Mouse (Mus musculus): Measurements from ENCODE around the gene Akr1c19. TPM values are rescaled to one million over a fixed set of nuclear protein-coding genes. Genes with fewer than 3 reads are reported as not detected.
"Not testable (repeated sequence)": the region's sequence is repeated elsewhere in the genome, so short reads cannot be mapped to it uniquely, and the experiment has no call there.

Gene Akr1c19
- 0.27 and 0.39 TPM in 2 replicates for polyA plus RNA-seq (2014; fragmentation: Nextera tagmentation; extraction: Ambion mirVana)

DNA sequence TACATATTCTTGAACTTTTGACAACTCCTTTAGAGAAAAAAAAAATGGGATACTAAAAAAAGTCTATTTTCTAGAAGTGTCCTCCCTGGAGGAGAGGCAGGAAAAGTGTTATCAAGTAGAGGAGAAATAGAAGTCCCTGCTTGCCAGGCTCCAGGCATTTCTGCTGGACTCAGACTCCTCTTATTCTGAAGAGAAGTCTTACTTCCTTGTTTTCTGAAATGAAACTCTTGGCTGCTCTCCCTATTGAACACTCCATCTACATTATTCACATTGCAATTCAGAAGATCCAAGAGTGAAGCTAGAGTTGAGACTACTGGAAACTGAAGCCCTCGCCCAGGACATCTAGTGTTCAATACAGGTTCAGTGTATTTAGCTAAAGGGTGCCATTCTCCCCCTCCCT lies at the start of gene Akr1c19:
Gene Akr1c19, plus strand, starts transcription at position 260 of the 400 bp plus-strand sequence.
- Histone ChIP-seq H3K4me2 (ENCODE audit: low read depth, low read length, severe bottlenecking) (no peak within 1 kb of the TSS), H3K4me1 (replicated peaks; ENCODE audit: control insufficient read depth, insufficient read depth, low read length) (no peaks in the 10 kb centered on the region), H3K9me3 (ENCODE audit: control insufficient read depth, low read length) (no peaks in the 10 kb centered on the region), H3K27ac (ENCODE audit: low read depth, low read length) (no peak within 1 kb of the TSS), H3K36me3 (ENCODE audit: control insufficient read depth, insufficient read depth, low read length) (no peaks in the 10 kb centered on the region), H3K27me3 (ENCODE audit: control insufficient read depth, insufficient read depth, low read length) (no peaks in the 10 kb centered on the region), H3K4me3 (ENCODE audit: low read depth, low read length) (no peak within 1 kb of the TSS), H3K9ac (ENCODE audit: low read length) (no peak within 1 kb of the TSS)
- DNase-seq (ENCODE audit: low spot score) (no peak), ATAC-seq (replicated peaks; ENCODE audit: low FRiP score) (no peak)
- WGBS = 63% methylated on average over 1 of the region's 1 CpGs

DNA sequence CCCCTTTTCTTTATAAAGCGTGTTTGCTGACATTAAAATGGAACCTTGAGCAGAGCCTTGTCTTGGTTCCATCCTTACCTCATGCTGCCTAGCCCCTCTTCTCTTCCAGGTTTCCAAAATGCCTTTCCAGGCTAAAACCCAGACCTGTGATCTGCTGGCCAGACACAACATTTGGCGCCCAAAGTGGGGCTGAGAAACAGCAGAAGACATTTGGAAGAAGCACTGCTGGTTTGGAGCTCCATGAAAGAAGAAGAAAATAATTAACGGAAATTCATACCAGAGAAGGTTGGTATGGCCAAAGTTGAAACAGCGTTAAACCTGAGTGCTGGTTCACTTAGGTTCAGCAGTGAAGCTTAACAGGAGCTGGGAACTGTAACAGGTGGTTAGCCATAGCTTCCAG lies 47.2 kb upstream of the Akr1c19 start:
- H3K9me3 ChIP-seq (ENCODE audit: control insufficient read depth, low read length); H3K4me1 ChIP-seq (replicated peaks; ENCODE audit: control insufficient read depth, insufficient read depth, low read length); H3K27ac ChIP-seq (ENCODE audit: low read depth, low read length); H3K27me3 ChIP-seq (ENCODE audit: control insufficient read depth, insufficient read depth, low read length); DNase-seq (ENCODE audit: low spot score); ATAC-seq (replicated peaks; ENCODE audit: low FRiP score); H3K9ac ChIP-seq (ENCODE audit: low read length); H3K4me3 ChIP-seq (ENCODE audit: low read depth, low read length); H3K36me3 ChIP-seq (ENCODE audit: control insufficient read depth, insufficient read depth, low read length); H3K4me2 ChIP-seq (ENCODE audit: low read depth, low read length, severe bottlenecking): not testable (repeated sequence)
- WGBS = 90% methylated on average over 4 of the region's 4 CpGs

DNA sequence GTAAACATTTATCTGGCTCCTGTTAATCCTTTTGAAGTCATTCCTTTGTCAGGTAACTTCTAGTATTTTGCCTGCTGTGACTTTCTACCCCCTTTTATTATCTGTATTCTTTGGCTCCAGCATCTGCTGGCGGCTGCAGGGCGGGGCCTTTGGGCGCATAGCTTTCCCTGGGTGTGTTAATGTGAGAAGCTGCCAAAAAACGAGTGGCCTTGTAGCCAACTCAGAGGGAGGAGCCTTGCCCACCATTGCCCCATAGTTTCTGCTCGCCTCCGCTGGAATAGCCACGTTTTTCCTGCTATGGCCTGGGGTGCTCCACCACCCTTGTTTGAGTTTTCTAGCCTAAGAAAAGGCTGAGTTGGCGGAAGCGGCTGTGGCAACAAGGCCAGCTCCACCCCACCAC lies 45.4 kb upstream of the Akr1c19 start:
- no peak overlapping the region for H3K27ac ChIP-seq (ENCODE audit: low read depth, low read length)
- 66% methylated on average over 9 of the region's 9 CpGs for WGBS
- H3K4me2 ChIP-seq (ENCODE audit: low read depth, low read length, severe bottlenecking) = no peak overlapping the region
- no peak overlapping the region for H3K4me3 ChIP-seq (ENCODE audit: low read depth, low read length)
- H3K9ac ChIP-seq (ENCODE audit: low read length) = no peak overlapping the region
- H3K27me3 ChIP-seq (ENCODE audit: control insufficient read depth, insufficient read depth, low read length) = no peaks in the 10 kb centered on the region
- DNase-seq (ENCODE audit: low spot score) (no peak), ATAC-seq (replicated peaks; ENCODE audit: low FRiP score) (no peak)
- no peaks in the 10 kb centered on the region for H3K9me3 ChIP-seq (ENCODE audit: control insufficient read depth, low read length)
- no peaks in the 10 kb centered on the region for H3K36me3 ChIP-seq (ENCODE audit: control insufficient read depth, insufficient read depth, low read length)
- no peaks in the 10 kb centered on the region for H3K4me1 ChIP-seq (replicated peaks; ENCODE audit: control insufficient read depth, insufficient read depth, low read length)

DNA sequence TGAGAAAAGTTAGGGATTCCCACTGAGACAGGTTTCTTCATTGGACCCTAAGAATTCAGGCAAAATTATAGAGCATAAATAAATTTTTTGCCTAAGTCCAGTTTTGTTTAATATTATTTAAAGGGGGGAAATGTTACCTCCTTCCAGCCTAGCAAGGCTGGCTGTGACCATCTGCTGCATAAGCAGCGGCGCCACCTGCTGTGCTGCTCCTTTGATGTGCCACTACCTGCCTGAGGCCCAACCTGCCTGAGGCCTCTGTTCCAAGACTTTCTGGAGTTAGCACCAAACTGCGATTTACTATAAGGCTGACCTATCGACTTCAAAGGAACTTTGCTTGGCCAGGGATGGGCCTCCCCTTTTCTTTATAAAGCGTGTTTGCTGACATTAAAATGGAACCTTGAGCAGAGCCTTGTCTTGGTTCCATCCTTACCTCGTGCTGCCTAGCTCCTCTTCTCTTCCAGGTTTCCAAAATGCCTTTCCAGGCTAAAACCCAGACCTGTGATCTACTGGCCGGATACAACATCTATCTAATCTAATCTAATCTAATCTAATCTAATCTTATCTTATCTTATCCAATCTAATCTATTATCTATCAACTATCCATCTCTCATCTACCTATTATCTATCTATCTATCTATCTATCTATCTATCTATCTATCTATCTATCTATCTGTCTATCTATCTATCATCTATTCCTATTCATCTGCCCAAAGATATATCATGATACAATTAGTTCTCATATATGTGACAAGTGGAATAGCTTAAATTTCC lies 41.7 kb upstream of the Akr1c19 start:
- not testable (repeated sequence) for H3K9me3 ChIP-seq (ENCODE audit: control insufficient read depth, low read length); H3K4me2 ChIP-seq (ENCODE audit: low read depth, low read length, severe bottlenecking); H3K9ac ChIP-seq (ENCODE audit: low read length); H3K27me3 ChIP-seq (ENCODE audit: control insufficient read depth, insufficient read depth, low read length); H3K4me3 ChIP-seq (ENCODE audit: low read depth, low read length); DNase-seq (ENCODE audit: low spot score); H3K36me3 ChIP-seq (ENCODE audit: control insufficient read depth, insufficient read depth, low read length); H3K4me1 ChIP-seq (replicated peaks; ENCODE audit: control insufficient read depth, insufficient read depth, low read length); ATAC-seq (replicated peaks; ENCODE audit: low FRiP score); H3K27ac ChIP-seq (ENCODE audit: low read depth, low read length)
- 87% methylated on average over 7 of the region's 7 CpGs for WGBS

GRCm38 (mm10) chr13:4188174-4188573 lies 40.3 kb upstream of the Akr1c19 start:
- Histone ChIP-seq H3K4me3 (ENCODE audit: low read depth, low read length) (no peak overlapping the region), H3K4me2 (ENCODE audit: low read depth, low read length, severe bottlenecking) (no peak overlapping the region), H3K9me3 (ENCODE audit: control insufficient read depth, low read length) (no peaks in the 10 kb centered on the region), H3K27ac (ENCODE audit: low read depth, low read length) (no peak overlapping the region), H3K36me3 (ENCODE audit: control insufficient read depth, insufficient read depth, low read length) (no peaks in the 10 kb centered on the region), H3K9ac (ENCODE audit: low read length) (no peak overlapping the region), H3K27me3 (ENCODE audit: control insufficient read depth, insufficient read depth, low read length) (no peaks in the 10 kb centered on the region), H3K4me1 (replicated peaks; ENCODE audit: control insufficient read depth, insufficient read depth, low read length) (no peaks in the 10 kb centered on the region)
- DNase-seq (ENCODE audit: low spot score) (no peak), ATAC-seq (replicated peaks; ENCODE audit: low FRiP score) (no peak)
- WGBS = 80% methylated on average over 2 of the region's 2 CpGs

- Histone ChIP-seq H3K4me1 (replicated peaks; ENCODE audit: control insufficient read depth, insufficient read depth, low read length) (no peaks in the 10 kb centered on the region), H3K4me2 (ENCODE audit: low read depth, low read length, severe bottlenecking) (no peak within 1 kb of the TSS), H3K36me3 (ENCODE audit: control insufficient read depth, insufficient read depth, low read length) (no peaks in the 10 kb centered on the region), H3K9ac (ENCODE audit: low read length) (no peak within 1 kb of the TSS), H3K27me3 (ENCODE audit: control insufficient read depth, insufficient read depth, low read length) (no peaks in the 10 kb centered on the region), H3K27ac (ENCODE audit: low read depth, low read length) (no peak within 1 kb of the TSS), H3K4me3 (ENCODE audit: low read depth, low read length) (no peak within 1 kb of the TSS), H3K9me3 (ENCODE audit: control insufficient read depth, low read length) (no peaks in the 10 kb centered on the region)
- WGBS = 75% methylated on average over 3 of the region's 3 CpGs
- ATAC-seq (replicated peaks; ENCODE audit: low FRiP score) (0 out of 2 replicates have a peak, but pooled peaks have one; percentile 42), DNase-seq (ENCODE audit: low spot score) (no peak)
These were observed 37.6 kb upstream of the Akr1c19 start, which contains the start of gene Akr1c13 for GRCm38 (mm10) chr13:4190904-4191303. Gene Akr1c13, plus strand, starts transcription at chr13:4191150.

DNA sequence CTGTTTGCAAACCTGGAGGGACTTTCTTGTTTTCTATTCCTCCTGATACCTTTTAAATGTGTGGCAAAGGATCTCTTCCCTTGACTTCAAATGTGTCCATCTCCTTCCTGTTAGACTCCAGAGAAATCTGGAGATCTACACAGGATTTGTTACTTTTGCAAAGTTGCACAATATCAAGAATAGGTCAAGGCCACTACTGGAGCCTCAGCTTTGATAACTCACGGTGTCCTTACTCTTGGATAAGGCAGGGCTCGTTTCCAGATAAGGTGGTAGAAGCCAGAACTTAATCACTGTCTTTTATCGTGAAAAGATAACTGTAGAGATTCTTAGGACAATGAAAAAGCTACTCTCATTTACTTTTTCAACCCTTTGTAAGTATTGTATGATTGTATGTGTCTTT lies 36.0 kb upstream of the Akr1c19 start:
- no peaks in the 10 kb centered on the region for H3K9me3 ChIP-seq (ENCODE audit: control insufficient read depth, low read length)
- WGBS = 81% methylated on average over 3 of the region's 3 CpGs
- H3K9ac ChIP-seq (ENCODE audit: low read length) = no peak overlapping the region
- no peaks in the 10 kb centered on the region for H3K4me1 ChIP-seq (replicated peaks; ENCODE audit: control insufficient read depth, insufficient read depth, low read length)
- ATAC-seq (replicated peaks; ENCODE audit: low FRiP score) (no peak), DNase-seq (ENCODE audit: low spot score) (no peak)
- no peaks in the 10 kb centered on the region for H3K27me3 ChIP-seq (ENCODE audit: control insufficient read depth, insufficient read depth, low read length)
- no peak overlapping the region for H3K4me3 ChIP-seq (ENCODE audit: low read depth, low read length)
- H3K36me3 ChIP-seq (ENCODE audit: control insufficient read depth, insufficient read depth, low read length) = no peaks in the 10 kb centered on the region
- no peak overlapping the region for H3K27ac ChIP-seq (ENCODE audit: low read depth, low read length)
- no peak overlapping the region for H3K4me2 ChIP-seq (ENCODE audit: low read depth, low read length, severe bottlenecking)

DNA sequence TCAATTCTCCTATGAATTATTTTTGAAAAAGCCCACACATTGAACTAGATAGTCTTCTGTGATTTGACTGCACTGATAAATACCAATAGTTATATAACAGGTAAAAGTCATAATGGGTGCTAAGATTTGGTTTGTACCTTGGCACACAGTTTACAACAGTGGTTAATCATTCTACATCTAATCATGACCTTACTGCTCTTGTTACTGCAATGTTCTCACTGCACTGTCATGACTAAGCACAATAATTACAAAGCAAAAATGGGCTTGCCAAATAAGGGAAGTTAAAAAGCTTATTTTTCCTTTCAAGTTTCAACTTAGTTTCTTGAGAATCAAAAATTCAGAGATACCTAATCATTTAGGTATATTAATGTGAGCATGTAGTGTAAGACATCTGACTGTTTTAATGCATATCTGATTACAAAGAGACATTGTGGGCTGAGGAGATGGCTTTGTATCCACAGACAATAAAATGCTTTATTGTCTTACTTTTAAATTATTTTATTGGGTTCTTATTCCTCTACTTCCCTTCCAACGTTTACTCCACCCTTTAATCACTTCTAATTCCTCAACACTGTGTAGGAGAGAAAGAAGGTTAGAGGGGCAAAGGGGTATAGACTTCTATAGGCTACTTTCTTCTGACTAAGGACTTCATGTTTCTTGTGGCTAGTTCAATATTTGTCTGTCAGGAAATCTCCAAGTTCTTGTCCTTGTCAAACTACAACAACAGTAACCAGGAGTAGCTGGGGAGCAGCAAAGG lies 22.2 kb upstream of the Akr1c19 start:
- ATAC-seq (replicated peaks; ENCODE audit: low FRiP score) (no peak), DNase-seq (ENCODE audit: low spot score) (no peak)
- WGBS = 47% methylated on average over 1 of the region's 1 CpGs
- H3K27ac ChIP-seq (ENCODE audit: low read depth, low read length) = no peak overlapping the region
- H3K36me3 ChIP-seq (ENCODE audit: control insufficient read depth, insufficient read depth, low read length) = no peaks in the 10 kb centered on the region
- no peaks in the 10 kb centered on the region for H3K4me1 ChIP-seq (replicated peaks; ENCODE audit: control insufficient read depth, insufficient read depth, low read length)
- H3K9ac ChIP-seq (ENCODE audit: low read length) = no peak overlapping the region
- H3K4me2 ChIP-seq (ENCODE audit: low read depth, low read length, severe bottlenecking) = no peak overlapping the region
- no peaks in the 10 kb centered on the region for H3K27me3 ChIP-seq (ENCODE audit: control insufficient read depth, insufficient read depth, low read length)
- no peaks in the 10 kb centered on the region for H3K9me3 ChIP-seq (ENCODE audit: control insufficient read depth, low read length)
- no peak overlapping the region for H3K4me3 ChIP-seq (ENCODE audit: low read depth, low read length)

Data from forebrain, embryonic 11.5 days (tissue).